Mouse (Mus musculus) kidney, adult 8-10 months (tissue): Measurements from ENCODE around the gene Fbxo46.
"Not testable (repeated sequence)": the region's sequence is repeated elsewhere in the genome, so short reads cannot be mapped to it uniquely, and the experiment has no call there.

Experiments
- DNase-seq, 2 experiments: peaks; one replicate each; pipeline ENCODE4 v3.0.0; 2022

Gene Fbxo46

DNA sequence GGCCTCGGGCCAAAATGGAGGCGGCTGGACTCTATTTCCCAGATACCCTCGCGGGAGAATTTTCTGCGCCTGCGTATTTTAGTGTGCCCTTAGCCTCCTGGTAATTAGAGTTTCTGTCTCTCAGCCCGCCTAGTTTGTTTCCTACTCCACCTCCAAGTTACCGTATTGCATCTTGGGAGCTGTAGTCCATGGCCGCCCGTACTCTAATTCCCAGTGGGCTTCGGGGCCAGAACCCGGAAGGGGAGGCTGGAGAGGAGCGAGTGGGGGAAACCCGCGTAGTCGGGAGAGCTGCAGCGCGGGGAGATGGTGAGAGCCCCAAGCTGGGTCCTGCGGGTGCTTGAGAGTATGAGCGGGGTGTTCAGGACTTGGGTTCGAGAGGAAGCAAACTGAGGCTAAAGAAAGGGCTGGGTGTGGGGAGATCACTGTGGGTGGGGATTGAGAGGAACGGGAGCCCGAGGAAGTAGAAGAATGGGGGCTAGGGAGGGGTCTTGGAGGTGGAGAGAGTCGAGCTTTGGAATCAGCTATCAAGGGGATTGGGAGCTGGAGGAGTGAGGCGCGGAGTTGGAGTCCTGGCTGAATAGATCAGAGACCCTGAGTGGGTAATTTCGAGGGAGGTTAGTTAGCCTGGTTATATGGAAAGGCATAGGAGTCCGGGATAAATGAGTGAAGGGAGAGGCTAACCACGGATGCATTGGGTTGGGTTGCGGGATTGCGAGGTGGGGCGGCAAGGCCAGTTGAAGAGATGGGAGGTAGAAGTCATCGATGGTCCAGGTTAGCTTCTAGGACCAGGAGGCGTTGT lies at the start of gene Fbxo46:
Gene Fbxo46 (plus strand): TSS at position 229 of the 799 bp plus-strand sequence.
- peak; percentile 96 to 98 for DNase-seq

DNA sequence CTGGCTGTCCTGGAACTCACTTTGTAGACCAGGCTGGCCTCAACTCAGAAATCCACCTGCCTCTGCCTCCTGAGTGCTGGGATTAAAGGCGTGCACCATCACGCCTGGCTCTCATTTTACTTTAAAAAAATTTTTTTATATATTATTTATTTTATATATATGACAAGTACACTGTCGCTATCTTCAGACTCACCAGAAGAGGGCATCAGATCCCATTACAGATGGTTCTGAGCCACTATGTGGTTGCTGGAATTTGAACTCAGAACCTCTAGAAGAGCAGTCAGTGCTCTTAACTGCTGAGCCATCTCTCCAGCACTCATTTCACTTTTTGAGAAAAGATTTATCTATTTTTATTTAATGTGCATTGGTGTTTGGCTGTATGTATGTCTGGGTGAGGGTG lies 48.6 kb upstream of the Fbxo46 start:
- not testable (repeated sequence) for DNase-seq

DNA sequence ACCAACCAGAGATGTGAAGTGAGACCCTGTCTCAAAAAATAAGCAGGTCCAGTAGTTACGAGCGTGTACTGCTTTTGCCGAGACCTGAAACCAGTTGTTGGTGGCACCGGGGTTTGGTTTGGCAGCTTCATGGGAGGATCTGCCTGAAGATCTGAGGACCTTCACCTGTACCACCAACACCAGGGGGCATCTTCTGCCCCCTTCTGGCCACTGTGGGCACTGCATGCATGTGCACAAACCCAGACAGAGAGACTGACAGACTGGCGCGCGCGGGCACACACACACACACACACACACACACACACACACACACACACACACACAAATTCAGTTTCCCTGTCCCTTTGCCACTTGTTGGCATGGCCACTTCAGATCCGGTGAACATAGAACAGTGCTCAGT lies 46.2 kb upstream of the Fbxo46 start:
- peak in 1 of 2 experiments; percentile 67 for DNase-seq

DNA sequence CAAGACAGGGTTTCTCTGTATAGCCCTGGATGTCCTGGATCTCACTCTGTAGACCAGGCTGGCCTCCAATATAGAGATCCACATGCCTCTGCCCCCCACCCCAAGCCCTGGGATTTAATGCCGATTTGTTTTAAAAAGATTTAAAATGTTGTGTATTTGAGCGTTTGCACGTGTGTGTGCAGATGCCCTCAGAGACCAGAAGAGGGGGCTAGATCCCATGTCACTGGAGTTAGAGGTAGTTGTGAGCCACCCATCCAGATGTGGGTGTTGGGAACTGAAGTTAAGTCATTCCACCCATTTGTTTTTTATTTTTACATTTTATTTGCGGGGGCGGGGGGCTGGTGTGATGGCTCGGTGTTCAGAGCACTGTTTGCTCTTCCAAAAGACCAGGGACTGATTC lies 45.2 kb upstream of the Fbxo46 start:
- no peak for DNase-seq

DNA sequence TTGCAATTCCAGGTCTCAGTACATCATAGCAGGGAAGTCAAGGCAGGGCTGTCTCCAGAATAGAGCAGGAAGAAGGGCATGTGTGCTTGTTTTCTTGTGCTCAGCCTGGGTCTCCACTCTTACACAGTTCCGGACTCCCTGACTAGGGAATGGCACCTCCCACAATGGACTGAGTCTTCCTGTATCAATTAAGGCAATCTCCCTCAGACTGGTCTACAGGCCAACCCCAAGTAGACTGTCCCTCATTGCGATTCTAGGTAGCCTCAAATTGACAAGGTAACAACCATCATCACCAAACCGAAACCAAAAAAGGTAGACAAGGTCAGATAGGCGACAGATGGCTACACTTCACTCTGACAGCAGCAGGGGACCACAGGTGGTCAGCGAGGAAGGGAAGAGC lies 44.4 kb upstream of the Fbxo46 start:
- DNase-seq: no peak

DNA sequence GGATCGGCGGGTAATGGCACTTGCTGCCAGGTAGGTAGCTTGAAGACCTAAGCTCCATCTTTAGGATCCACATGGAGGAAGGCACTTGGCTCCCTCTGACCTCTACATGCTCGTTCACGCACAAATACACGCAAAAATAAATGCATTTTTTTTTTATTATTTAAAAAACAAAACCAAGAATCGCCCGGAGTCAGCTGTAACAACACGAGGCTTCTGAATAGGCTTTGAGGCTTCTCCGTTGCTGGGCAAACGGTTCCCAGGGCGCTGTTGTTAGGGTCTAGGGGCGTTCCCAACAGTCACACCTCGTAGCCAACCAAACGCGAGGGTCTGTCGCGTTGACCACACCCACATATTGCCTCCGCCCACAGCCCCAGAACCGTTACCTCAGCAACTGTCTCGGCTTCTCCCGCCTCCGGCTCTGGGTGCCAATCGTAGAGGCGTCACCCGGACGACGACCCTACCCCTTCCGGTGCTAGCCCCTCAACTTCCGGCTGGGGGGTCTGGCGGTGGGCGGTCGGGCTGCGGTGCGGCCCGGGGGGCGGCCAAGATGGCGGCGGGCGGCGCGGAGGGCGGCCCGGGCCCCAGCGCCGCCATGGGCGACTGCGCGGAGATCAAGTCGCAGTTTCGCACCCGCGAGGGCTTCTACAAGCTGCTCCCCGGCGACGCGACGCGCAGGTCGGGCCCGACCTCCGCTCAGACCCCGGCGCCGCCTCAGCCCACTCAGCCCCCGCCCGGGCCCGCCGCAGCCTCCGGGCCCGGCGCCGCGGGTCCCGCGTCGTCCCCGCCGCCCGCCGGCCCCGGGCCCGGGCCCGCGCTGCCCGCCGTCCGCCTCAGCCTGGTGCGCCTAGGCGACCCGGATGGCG lies 43.7 kb upstream of the Fbxo46 start, which contains the start of gene Dmwd:
Gene Dmwd (plus strand): TSS at position 505 of the 863 bp plus-strand sequence.
- peak; percentile 97 for DNase-seq

DNA sequence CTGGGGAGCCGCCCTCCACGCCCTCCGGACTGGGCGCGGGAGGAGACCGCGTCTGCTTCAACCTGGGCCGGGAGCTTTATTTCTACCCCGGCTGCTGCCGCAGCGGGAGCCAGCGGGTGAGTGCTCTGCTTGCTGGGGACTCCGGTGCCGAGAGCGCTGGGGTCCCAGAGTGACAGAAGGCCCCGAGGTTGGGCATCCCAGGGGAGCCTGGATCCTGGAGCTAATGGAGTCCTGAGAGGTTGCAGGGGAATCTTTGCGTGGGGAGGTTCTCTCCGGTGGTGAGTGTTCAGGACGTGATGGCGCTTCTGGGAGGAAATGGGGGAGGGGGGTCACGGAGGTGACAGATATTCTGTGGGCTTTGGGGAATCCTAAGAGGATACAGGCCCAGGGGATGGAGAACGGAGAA lies 43.1 kb upstream of the Fbxo46 start:
- no peak for DNase-seq

DNA sequence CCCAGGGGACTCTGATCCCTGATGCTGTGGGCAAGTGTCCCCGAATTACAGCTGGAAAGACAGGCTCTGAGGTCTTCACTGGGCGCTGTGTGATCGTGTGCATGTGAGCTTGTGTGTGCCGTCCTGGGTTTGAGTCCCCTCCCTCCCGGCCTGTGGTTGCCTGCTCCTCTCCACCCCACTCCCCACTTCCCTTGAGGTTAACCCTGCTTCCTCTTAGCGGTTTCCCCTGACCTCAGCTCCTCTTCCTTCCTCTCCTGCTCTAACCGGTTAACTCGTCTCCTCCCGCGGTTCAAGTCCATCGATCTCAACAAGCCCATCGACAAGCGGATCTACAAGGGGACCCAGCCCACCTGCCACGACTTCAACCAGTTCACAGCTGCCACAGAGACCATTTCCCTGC lies 41.9 kb upstream of the Fbxo46 start:
- peak in 1 of 2 experiments; percentile 30 for DNase-seq

DNA sequence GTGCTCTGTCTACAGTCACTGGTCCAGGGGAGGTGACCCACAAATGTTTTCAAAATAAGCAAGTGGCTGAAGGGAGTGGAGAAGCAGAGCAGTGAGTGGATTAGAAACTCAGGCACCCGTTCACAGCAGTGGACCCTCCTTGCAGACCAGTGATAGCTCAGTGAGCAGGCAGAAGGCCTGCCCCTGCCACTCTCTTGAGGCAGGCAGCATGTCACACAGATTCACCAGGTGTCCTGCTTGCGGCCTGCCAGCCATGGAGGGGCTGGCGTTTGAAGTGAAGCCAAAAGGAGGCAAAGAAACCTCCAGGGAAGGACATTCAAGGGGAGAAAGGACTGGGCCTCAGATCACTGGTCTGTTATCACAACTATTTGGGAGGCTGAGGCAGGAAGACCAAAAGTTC lies 40.9 kb upstream of the Fbxo46 start:
- DNase-seq: no peak

DNA sequence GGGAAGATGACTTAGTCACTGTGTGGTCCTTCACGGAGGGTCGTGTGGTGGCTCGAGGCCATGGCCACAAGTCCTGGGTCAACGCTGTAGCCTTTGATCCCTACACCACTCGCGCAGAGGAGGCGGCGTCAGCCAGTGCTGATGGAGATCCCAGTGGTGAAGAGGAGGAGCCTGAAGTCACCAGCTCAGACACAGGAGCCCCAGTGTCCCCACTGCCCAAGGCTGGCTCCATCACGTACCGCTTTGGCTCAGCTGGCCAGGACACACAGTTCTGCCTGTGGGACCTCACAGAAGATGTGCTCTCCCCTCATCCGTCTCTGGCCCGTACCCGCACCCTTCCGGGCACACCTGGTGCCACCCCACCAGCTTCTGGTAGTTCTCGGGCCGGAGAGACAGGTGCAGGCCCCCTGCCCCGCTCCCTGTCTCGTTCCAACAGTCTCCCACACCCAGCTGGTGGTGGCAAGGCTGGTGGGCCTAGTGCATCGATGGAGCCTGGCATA lies 39.2 kb upstream of the Fbxo46 start:
- no peak for DNase-seq

DNA sequence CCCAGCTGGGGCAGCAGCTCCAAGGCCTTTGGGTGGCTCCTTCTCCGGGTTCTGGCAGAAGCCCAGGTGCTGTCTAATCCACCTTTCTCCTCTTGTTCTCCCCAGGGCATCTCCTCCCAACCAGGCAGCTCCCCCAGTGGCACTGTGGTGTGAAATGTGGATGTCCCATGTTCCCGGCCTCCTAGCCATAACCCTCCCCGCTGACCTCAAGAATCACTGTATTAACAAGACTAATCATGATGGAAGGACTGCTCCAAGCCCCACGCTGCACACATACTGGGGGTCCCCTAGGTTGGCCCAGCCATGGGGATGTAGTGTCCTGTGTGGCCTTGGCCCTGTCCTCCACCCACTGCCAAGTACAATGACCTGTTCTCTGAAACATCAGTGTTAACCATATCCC lies 37.5 kb upstream of the Fbxo46 start:
- no peak for DNase-seq

DNA sequence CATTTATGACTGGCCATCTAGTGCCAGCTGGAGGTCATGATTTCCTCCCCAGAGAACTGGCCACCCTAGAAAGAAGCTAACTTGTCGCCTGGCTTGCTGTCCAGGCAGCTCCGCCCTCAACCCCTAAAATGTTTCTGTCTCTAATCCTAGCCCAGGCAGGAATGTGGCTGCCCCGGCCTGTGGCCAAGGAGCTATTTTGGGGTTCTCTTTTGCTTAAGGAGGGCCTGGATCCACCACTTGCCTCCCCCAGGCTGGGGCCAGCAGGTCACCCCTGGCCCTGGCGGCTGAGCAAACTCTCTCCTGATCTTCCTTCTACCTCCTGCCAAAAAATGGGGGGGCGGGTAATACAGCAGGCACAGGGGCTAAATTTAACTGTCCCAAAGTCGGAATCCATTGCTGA lies 36.6 kb upstream of the Fbxo46 start:
- no peak for DNase-seq

DNA sequence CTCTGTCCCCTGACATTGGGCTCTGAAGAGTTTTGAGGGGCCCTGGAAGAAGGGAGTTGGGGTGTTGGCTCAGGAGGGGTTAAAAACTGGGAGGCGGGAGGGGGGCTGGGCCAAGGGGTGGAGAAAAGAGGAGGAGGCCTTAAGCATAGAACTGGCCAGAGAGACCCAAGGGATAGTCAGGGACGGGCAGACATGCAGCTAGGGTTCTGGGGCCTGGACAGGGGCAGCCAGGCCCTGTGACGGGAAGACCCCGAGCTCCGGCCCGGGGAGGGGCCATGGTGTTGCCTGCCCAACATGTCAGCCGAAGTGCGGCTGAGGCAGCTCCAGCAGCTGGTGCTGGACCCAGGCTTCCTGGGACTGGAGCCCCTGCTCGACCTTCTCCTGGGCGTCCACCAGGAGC lies 36.0 kb upstream of the Fbxo46 start, which contains the start of gene Dmpk:
Gene Dmpk (plus strand): TSS at position 149 of the 400 bp plus-strand sequence.
- no peak for DNase-seq

DNA sequence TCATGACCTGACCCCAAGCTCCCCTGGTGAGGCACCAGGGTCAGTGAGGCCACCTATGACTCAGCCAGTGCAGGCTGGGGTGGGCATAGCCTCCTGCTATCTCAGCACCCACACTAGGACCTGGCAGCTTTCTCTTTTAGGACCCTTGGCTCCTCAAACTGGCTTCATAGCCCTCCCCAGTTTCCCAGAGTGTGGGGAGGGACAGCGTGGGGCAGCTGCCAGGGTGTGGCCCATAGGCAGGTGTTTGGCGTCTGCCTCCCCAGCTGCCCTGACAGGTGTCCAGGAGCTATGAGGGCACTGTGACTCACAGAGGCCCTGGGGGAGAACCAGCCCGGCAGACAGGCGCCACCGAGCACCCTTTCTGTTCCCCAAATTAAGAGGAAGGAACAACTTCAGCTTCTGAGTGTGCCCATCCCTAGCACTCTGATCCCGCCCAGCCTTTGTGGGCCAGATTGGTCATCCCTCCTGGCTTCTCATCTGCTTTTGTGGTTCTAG lies 35.3 kb upstream of the Fbxo46 start:
- DNase-seq: no peak

DNA sequence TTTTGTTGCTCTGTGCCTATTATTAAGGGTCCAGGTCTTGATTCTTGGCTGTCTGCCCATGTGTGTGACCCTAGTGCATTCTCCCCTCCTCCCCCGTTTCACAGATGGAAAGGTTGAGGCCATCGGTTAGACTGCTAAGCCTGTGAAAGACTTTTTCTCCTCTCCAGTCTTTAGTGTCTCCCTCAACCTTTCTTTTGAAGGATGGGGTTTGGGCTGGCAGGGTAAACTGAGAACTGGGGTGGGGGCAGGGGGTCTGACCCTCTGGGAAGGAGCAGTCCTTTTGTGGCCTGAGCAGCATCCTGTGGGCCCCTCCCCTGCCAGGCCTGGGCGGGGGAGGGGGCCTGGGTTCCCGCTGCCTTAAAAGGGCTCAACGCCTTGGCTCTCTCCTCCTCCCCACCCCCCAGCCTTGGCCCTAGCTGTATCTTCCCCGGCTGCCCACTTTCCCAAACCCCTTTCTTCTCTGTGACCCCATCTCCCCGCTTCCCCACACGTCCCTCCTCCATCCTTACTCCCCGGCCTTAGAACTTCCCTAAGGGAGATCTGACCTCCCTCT lies 34.7 kb upstream of the Fbxo46 start:
- DNase-seq: no peak

DNA sequence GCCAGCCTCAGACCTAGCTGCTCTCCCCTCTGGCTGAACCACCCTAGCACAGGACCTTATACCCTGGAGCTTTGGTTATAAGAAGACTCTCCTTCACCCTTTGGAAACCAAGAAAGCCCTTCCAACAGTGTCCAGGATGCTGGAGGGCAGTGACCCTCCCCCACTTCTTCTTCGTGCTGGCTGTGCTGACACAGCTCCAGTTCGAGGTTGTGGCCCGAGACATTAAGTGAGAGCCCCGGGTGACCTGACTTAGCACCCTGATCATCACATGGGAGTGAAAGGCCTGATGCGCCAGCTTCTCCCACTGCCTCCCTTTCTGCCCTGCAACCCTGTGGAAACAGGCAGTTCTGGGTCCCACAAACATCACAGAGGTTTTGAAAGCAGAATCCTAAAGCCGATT lies 34.2 kb upstream of the Fbxo46 start:
- DNase-seq: peak in 1 of 2 experiments; percentile 28

DNA sequence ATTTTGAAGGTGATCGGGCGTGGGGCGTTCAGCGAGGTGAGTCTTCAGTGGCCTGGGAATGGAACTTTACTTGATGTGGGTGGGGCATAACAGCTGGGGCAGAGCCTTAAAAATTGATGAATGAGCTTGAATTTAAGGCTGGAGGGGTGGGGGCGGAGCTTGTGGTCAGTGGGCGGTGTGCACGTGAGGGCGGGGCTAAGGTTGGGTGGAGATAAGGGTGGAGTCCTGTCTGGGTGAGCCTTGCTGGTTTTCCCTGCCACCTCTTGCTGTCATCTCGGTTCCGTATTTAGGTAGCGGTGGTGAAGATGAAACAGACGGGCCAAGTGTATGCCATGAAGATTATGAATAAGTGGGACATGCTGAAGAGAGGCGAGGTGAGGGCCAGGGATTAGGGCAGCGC lies 33.6 kb upstream of the Fbxo46 start:
- peak in 1 of 2 experiments; percentile 60 for DNase-seq

DNA sequence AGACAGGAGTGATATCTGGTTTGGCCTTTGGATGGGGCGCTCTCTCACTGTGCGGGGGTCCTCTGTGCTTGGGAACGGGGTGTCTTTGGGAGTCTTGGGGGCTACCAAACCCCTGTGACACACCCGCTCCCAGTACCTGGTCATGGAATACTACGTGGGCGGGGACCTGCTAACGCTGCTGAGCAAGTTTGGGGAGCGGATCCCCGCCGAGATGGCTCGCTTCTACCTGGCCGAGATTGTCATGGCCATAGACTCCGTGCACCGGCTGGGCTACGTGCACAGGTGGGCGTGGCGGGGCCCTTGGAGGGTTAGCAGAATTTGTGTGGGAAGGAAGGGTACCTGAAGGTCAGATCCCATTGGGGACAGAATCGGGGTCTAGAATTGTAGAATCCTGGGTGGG lies 32.9 kb upstream of the Fbxo46 start:
- DNase-seq: no peak

DNA sequence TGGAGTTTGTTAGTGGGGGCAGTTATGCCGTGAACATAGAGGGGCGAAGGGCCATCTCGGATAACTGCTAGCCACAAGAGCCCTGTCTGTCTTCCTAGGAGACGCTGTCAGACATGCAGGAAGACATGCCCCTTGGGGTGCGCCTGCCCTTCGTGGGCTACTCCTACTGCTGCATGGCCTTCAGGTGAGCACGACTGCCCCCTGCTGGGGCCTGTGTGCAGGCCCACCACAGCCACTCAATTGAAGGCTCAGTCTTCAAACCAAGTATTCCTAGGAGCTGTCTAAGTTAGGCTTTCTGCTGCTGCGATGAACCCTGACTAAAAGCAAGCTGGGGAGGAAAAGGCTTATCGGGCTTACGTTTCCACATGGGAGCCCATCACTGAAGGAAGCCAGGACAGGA lies 30.8 kb upstream of the Fbxo46 start:
- peak in 1 of 2 experiments; percentile 64 for DNase-seq

DNA sequence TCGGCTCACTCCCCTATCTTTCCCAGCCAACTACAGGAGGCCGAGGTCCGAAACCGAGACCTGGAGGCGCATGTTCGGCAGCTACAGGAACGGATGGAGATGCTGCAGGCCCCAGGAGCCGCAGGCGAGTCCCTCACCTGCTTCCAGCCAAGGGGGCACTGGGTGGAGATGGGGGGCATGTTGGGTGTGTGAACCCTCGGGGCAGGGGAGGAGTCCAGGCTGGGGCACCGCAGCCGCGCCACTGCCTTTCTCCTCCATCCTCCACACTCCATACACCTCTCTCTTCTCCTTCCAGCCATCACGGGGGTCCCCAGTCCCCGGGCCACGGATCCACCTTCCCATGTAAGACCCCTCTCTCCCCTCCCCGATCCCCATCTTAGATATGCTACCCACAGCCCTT lies 27.7 kb upstream of the Fbxo46 start:
- DNase-seq: no peak

DNA sequence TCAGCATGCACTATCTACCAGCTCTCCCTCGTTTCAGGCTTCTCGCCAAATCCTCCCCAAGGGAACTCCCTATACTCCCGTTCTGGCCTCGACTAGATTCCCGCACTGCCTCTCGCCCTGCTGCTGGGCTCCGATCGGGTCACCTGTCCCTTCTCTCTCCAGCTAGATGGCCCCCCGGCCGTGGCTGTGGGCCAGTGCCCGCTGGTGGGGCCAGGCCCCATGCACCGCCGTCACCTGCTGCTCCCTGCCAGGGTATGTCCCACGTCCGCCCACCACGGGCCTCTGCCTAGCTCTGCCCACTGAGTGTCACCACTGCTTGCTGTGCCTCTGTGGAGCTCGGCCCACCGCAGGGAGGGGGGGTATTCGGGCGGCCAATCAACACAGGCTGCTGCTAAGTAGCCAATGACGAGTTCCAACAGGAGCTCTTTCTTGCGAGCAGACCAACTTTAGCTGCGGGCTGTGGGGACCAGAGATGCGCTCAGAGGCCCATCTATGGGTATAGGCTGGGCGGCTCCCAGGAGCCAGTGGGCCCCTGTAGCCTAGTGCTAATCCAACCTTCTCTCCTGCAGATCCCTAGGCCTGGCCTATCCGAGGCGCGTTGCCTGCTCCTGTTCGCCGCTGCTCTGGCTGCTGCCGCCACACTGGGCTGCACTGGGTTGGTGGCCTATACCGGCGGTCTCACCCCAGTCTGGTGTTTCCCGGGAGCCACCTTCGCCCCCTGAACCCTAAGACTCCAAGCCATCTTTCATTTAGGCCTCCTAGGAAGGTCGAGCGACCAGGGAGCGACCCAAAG lies 27.1 kb upstream of the Fbxo46 start:
- peak; percentile 55 to 74 for DNase-seq

DNA sequence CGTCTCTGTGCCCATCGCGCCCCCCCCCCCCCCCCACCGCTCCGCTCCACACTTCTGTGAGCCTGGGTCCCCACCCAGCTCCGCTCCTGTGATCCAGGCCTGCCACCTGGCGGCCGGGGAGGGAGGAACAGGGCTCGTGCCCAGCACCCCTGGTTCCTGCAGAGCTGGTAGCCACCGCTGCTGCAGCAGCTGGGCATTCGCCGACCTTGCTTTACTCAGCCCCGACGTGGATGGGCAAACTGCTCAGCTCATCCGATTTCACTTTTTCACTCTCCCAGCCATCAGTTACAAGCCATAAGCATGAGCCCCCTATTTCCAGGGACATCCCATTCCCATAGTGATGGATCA lies 26.5 kb upstream of the Fbxo46 start:
- peak; percentile 85 to 90 for DNase-seq
